Mouse (Mus musculus) adrenal gland, postnatal 36 days (tissue): ENCODE measurements around the gene Mcu. TPM values are rescaled to one million over a fixed set of nuclear protein-coding genes. Genes with fewer than 3 reads are reported as not detected.
A peak's percentile ranks its signal among the peaks of the same experiment; 100 is the strongest.

Experiments used
- DNase-seq, 2 experiments: peaks; one replicate each; pipeline ENCODE4 v3.0.0; 2021; ENCODE audit warnings: mixed read lengths in 1 of 2
- long read RNA-seq, 2 experiments: library from polyadenylated mRNA; stranded (forward); transcript quantifications; one replicate each; pipeline ENCODE4 v2.0.0; 2021; ENCODE audit warnings: borderline sequencing depth in 2 of 2
- total RNA-seq, 2 experiments: library from RNA; stranded (reverse); gene quantifications; 2 replicates each; pipeline ENCODE4 v1.2.3; 2021

Mcu gene
- total RNA-seq = 10 to 100 TPM; 42.9 to 53.4 TPM
- long read RNA-seq, experiment 1, transcript Mcu-202 (8 exons, 2,872 nt) = major isoform, 6 of 18 reads
- long read RNA-seq, experiment 1, partial matches to known transcripts = 0 of 18 reads
- long read RNA-seq, experiment 1, other reads (novel, unspliced or antisense) = 11 of 18 reads
- long read RNA-seq, experiment 2, partial matches to known transcripts = 1 of 11 reads
- long read RNA-seq, experiment 2, other reads (novel, unspliced or antisense) = 7 of 11 reads

DNA sequence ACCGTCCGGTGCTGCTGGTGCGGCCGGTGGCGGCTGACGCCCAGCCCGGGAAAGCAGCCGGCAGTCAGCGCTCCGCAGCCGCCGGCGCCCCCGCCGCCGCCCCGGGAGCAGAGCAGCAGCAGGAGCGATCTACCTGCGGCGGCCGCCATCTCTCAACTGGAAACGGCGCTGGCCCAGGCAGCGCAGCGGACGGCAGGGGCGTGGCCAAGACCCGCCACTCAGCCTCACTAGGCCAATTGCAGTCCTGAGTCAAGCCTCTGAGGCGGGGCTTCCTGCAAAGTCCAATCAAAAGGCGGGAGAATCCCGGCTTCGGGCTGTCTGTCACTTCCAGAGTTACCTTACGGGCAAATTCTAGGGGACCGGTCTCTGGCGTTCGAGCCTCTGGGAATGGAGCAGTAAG, at the start of gene Mcu:
Gene Mcu, minus strand, starts transcription at position 171 of the 400 bp plus-strand sequence.
- peak; percentile 97 for DNase-seq

DNA sequence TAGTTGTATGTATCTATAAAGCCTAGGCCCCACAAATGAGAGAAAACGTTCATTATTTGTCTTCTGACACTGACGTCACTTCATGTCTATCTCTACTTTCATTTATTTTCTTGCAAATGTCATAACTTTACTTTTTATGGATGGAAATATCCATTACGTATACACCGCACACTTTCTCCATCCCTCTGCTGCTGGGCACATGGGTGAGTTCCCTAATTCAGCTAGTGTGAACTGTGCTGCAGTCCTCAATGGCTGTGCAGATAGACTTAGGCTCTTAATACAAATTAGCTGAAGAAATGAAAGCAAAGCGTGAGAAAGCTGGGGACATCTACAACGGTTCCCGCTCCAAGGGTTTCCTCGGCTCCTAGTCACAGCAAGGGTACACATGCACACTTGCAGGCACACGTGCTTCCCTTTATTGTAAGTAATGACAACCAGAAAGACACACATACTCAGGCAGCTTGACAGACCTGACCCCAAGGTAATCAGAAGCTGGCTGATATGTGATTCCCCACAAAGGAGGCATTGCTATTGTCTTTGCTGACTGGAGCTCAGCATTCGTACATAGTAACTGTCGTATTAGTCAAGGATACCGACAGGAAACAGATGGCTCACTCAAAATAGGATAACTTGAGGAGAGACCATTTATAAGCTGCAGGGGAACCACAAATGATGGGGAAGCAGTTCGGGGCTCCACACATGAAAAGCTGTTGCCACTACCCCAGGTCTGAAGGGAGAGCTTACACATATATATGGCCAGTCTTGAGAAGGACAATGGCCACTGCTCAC, 49.2 kb upstream of the Mcu start:
- no peak for DNase-seq

DNA sequence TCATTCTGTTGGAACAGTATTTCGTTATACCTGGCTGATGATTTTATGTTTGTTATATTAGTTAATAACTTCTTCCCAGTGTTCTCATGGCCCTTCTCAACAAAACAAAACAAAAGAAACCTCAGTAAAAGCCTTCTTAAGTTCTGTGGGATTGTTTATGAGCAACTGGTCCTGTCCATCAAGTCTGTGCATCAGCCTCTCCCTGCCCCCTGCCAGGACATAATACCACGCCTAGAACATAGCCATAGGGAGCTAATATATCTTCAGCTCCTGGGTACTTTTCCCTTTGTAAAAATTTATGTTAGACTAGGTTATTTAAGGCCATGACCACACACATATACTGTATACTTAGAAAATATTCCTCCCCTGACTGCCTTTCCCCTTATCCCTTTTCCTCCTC, 48.3 kb upstream of the Mcu start:
- no peak for DNase-seq

DNA sequence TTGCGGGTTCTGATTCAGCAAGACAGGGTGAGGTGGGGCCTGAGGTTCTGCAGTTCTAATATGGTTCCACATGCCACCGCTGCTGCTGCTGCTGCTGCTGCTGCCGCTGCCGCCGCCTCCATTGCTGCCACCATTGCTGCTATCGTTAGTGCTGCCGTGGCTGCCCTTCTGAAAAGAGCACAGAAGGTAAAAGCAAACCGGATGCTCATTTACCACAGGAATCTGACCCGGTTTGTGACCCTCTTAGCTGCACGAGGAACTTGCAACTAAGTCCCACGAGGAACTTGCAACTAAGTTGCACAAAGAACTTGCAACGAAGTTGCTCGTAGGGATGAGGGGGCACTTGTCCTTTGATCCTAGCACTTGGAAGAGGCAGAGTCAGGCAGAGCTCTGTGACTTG, 40.3 kb upstream of the Mcu start:
- no peak for DNase-seq

DNA sequence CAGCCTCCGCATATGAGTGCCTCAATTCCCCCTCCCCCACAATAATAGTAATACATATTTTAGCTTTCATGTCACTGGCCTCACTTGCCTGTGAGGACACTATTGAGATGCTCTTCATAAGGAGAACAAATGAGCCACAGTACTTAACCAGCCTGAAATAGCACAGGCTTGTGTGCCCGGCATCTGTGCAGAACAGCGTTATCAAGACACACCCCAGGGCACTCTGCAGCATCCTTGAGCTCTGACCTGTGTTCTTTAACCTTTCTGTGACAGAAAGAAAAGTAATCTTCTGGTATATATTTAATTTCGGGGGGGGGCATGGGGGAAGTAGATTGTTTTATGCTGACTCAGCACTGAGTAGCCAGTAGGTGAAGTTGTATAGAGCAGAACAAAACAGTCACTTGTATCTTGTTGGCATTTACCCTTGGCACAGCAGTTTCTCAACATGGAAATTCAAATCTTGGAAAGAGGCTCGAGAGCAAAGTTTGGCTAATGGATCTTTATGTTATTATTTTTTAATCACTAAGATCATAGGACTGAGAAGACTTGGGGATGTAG, 30.4 kb upstream of the Mcu start:
- no peak for DNase-seq

DNA sequence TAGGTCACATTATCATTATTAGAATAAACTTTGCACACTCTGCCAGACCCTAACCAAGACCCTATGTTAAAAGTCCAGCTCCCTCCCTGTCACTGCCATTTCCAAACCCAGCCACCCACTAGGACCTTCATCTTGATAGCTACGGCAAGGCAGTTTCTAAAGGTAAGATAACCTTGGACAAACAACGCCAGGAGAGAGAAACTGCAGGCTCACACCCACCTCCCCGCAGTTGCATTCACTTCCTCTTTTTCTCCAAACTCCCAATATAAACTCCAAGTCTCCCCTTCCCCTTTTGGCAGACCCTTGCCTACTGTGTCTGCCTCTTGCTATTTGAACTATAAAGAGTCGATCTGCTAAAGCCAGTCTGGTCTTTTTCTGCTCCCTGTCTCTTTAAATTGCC, 28.7 kb upstream of the Mcu start:
- no peak for DNase-seq

DNA sequence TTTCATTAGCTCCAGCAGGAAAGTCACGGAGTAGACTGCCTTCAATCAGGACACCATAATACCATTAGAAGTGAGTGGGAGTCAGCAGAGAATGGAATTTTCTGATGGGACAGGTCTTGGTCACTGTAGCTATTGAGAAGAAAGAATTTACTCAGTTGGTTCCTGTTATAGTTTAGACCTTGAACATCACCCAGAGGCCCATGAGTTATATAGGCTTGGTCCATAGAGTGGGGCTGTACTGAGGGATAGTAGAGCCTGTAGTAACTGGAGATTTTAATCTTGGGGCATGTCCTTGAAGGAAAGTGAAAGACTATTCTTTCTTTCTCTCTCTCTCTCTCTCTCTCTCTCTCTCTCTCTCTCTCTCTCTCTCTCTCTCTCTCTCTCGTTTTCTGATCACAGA, 28.2 kb upstream of the Mcu start:
- DNase-seq = no peak

DNA sequence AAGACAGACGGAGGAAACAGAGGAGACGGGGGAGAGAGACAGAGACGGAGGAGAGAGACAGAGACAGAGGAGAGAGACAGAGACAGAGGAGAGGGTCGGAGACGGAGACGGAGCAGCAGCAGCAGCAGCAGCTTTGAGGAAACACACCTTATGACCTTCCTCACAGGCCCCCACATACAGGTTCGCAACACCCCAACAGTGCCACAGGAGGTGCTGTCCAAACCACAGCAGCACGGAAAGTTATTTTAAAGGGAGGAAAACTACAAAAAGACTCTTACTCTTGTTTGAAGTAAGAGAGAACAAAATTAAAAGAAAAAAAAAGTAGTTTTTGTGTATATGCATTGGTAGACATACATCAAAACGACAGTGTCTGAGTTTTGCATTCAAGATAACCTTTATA, 27.2 kb upstream of the Mcu start:
- no peak for DNase-seq

DNA sequence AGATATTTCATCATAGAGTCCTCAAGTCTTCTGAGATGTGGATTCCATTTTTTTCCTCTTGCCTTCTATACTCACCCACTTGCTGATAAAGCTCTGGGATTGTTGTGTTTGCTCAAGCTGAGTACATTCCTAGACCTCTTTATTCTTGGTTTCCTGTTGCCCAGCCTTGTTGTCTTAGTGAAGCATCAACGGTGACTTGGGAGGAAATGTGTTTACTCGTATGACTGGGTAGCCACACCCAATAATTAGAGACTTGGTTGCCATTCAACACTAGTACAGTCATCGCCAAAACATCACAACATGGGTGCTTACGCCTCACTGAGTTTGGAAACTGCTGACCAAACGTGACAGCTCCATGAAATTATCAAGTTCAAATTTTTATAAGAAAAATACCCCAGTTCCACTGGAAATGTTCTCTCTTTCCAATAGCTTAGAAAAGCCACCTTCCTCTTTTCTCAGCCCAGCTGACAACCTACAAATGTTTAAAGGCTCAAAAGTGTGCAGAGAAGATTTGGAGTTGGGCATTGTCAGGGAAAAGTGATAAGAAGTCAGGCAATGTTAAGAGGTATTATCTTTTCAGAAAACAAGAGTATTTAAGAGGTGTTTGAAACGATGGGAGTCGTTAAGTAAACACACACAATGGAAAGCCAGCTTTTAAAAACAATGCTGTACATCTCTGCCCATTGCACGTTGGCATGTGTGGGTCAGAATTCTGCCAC, 26.3 kb upstream of the Mcu start:
- DNase-seq = no peak

DNA sequence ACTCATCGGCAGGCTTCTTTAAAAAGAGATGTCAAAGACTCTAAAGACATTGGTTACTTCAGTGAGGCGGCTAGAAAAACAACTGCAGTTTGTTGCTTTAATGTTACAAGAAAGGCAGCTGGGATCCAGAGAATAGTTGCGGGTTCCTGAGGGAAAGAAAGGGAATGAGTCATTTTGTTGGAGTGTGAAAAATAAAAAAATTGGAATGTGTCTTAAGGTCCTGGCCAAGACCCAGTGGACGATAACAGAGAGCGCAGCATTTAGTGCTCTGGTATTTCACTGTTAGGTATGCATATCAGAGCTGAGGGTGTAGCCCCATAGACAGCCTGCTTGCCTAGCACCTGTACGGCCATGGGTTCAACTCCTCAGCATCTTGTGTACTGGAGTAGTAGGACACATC, 22.1 kb upstream of the Mcu start:
- DNase-seq = no peak

DNA sequence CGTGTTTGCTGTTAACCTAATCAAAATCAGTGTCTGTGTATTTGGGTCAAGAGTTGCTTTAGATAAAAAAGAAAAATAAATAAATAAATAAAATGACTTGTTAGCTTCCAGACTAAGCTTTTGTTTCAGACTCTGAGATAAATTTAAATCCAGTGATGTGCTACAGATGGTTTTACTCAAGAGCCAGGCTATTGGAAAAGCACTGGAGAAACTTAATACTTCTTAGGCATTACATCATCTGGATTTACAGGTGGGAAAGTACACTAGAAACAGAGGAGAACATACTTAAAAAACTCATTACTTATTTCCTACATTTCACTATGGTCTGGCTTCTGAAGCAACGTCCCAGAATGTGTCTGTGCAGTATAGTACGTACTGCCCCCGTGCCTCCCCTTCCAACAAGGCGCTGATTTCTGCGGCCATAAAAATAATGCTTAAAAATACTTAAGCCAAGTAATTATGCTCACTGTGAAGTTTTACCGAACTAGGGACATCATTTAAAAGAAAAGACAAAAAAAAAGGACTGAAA, 21.2 kb upstream of the Mcu start:
- no peak for DNase-seq

DNA sequence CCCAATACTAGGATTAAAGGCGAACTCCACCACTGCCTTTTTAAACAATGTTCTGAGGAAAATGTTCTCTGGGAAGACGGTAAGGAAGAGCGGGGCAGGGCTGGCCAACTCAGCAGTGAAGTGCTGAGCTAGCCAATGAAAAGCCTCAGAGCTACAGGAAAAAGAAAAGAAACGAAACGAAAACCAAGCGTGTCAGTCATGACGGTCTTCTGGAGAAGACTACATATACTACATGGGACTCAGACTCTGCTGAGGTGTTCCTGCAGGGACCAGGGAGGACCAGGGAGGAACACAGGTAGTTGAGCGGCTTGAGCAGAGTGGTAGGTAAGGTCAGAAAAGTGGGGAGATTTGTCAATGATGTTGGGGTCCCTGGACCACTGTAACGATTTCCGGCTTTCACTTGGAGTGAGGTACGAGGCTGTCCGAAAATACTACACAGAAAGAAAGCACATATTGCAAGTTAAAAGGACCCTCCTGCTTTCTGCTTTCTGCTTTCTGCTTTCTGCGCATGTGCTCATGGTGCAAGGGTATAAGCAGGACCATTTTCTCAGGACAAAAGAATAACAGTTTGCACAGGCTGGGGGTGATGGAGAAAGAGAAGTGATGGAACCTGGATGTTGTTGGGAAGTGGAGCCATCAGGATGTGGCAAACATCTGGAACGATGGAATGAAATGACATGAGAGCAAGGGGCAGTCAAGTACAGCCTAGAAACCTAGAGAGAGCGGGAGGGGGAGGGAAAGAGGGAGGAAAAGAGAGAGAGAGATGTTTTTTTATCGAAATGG, 20.4 kb upstream of the Mcu start:
- no peak for DNase-seq

DNA sequence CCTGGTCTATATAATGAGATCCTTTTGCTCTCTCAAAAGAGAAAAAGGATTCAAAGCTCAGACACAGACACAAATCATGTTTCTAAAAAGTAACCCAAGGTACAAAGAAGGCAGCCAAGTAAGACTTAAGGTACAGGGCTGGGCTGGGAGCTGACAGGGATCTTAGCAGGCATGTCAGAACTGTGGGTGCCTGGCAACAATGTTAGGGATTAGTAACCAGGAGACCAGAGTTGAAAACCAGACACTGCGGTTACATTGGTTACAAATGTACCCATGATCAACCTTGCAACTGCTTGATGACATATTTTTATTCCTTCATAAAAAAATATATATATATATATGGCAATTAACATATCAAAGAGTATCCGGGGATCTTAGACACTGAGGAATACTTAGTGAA, 19.6 kb upstream of the Mcu start:
- no peak for DNase-seq

DNA sequence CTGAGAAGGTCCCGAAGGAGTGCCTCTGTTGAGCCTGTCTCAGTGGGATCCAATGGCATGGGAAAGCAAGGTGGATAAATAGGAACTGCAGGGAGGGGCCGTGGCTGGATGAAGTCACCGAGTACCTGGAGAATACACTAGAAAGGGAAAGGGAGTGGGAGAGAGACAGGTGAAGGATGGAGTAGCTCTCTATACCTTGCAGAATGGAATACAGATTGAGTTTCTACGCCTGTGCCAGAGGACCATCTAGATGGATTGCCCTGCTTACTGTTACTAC, 13.0 kb upstream of the Mcu start:
- no peak for DNase-seq

DNA sequence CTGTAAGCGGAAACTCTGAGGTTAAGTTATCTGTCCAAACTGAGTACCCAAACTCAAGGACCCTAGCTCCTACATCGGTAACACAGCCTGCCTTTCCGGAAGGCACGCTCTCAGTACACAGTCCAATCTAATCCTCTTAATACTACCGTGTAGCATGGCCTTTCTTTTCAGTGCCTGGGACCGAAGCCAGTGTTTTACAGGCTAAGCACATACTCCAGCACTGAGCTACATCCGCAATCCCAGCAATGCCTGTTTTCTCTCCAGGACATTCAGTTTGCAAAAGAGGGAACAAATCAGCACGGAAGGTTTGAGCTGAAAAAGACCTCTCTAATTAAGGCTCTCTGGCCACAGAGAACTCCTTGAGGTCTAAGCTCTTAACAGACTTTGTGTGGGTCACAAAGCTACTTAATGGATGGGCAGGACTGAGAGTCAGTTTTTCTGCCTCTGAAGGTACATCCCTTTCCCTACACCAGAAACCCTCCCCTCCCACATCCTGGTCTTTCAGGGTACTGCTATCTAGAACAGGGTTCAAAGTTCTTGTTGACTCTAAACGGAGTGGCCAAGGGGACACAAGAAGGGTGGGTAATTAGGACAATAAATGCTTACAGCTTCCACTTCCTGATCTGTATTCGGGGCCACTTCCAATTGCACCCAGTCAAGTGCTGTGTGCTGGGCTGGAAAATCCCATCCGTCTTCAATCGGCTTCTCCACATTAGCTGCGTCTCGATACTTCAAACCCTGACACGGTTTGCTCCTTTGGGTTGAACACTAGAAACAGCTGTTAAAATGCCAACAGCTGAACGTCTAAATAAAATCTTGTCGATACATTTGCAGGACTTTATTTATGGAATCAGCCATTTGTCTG, 12.4 kb upstream of the Mcu start:
- no peak for DNase-seq

DNA sequence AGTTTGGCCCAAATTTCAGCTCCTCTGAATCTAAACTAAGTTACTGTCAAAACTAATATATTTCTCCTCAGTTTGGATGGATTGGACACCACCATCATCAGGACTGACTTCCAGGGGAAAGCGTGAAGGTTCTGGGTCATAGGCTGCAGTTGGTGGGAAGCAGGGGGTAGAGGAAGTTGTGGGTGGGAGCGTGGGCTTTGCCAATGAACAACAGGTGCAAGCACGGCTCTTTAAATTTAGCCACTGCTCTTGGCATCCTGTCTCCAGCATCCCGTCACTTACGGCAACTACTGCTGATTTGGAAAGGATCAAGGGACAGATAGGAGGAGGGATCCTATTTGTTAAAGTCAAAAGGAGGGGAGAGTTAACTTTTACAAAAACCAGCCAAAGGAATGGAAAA, 7.0 kb upstream of the Mcu start:
- DNase-seq = no peak

DNA sequence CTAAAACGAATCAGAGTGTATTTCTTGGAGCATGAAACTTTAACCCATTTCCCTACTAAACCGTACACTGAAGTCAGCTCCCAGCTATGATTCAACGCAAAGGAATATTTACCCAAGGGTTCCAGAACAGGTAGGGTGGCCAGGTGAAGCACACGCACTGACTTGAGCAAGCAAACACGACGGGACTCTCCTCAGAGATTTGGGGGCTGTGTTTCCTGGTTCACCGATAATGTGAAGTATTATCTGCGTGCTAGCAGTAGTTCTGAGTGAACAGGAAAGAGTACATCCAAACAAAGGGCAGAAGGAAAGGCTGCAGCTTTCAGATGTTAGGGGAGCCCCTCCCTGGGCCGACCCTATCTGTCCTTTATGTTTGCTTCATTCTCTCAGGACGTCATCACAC, 4.9 kb upstream of the Mcu start:
- no peak for DNase-seq

DNA sequence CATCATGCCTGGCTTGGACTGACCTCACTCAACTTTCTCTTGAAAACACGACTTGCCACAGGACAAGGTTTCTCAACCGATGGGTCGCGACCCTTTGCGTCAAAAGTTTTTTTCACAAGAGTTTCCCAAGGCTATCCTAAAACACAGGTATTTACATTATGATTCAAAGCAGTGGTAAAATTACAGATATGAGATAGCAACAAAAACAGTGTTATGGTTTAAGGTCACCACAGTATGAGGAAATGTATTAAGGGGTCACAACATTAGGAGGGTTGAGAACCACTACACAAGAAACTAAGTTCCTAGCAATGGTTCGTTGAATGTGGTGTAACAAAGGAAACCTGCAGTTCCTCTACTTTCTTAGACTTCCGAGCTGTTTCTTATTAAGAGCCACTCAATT, 1.3 kb upstream of the Mcu start:
- DNase-seq = no peak

DNA sequence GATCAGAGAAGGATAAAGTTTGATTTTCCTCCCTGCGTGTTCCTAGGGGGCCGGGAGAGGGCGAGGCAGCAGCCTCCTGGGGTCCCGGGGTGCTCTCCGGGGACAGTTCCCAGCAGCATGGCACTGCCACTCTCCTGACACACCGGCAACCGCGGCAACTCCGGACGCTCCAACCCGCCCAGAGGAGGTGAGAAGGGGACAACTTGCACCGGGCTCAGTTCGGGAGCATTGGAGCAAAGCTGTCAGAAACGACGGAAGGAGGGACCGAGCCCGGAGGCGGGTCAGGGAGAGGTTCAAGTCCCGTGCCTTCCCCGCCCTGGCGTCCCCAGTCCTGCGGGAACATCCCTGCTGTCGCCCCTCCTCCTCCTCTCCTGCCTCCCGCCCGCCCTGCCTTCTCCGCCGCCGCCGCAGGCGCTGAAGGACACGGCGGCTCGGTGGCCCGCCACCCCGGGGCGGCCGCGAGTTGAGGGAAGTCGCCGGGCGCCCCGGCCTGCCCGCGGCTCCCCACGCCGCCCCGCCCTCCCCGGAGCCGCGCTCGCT, 441 bp downstream of the Mcu start, which contains the start of gene Gm10322:
Gene Gm10322, plus strand, starts transcription at position 83 of the 540 bp plus-strand sequence.
- DNase-seq = peak; percentile 82 to 85

DNA sequence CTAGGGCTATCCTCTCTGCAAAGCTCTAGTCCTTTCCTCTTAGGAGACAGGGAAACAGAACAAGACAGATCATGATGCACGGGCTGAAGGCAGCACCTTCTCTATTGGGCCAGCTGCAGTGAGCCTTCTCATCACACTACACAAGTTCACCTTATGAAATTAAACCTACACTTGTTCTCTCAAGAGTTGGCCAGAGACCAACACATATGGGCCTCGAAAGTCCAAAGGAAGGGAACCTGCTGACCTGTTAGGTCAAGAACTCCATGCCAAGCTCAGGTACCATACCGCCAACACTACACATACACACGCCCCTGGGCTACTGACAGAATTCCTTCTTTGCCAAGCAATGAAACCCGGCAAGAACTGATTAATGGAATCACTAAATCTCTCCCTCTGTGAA, 1.1 kb downstream of the Mcu start:
- DNase-seq = no peak

DNA sequence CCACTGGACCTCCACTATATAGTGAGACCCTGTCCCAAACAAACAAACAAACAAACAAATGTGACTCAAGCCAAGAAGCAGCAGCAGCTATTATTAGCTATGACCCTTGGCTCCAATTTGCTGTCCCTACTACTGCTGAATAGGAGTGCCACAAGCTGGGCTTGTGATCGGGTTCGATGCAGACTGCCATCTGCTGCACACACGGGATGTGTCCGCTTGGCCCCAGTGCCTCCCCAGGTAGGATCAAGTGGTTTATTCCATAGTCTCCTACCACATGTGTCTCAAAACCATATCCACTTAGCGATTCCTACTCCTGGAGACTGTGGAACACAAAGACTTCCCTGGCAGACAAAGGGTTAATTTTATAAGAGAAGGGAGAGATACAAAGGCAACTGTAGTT, 2.4 kb downstream of the Mcu start:
- DNase-seq = no peak
